19 mouse cellular contexts compared by ENCODE assay signal in the genomic region with DNA sequence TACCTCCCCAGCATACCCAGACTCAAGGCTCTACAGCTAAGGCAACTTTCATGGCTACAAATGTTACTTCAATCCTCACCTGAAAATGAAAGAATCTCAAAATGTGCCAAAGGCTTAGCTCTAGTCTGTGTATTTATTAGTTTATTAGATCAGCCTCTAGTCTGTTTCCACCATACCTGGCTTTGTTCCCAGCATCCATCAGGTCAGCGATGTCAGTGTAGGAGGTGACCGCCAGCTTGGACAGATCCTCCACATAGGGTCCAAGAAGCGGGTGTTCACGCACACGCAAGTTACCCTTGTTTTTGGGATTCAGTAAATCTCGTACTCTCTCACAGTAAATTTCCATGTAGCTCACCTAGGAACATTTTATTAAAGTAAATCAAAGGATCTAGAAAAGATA. TPM values are rescaled to one million over a fixed set of nuclear protein-coding genes. Genes with fewer than 3 reads are reported as not detected.
DNase-seq lines count a peak whose midpoint lies in the region; ATAC-seq and TF ChIP-seq lines count a peak whose summit lies in the region.
"Had no signal": no experiment of that assay in that cellular context is flagged by ENCODE, and none has a peak within 500 bp of the region (broad histone marks: within the 10 kb centered on the region; RNA-seq: fewer than 3 reads in every experiment).

No protein-coding gene starts in this region.

- H3K27ac ChIP-seq in CH12.LX (ENCODE audit: insufficient read depth, low read depth) = no peak overlapping the region
- H3K27ac ChIP-seq: embryonic facial prominence, embryonic 10.5 days; embryonic facial prominence, embryonic 12.5 days; forebrain, embryonic 13.5 days; forebrain, embryonic 15.5 days had no signal

- no peak for TF ChIP-seq RAD21 in CH12.LX (IDR thresholded peaks at IDR 0.05; ENCODE audit: low read depth, low read length)

- H3K9ac ChIP-seq in CH12.LX (ENCODE audit: insufficient read depth, low read depth) = no peak overlapping the region
- H3K9ac ChIP-seq: embryonic facial prominence, embryonic 12.5 days; forebrain, embryonic 13.5 days; forebrain, embryonic 15.5 days; forebrain, postnatal 0 days had no signal

- H3K9me3 ChIP-seq in CH12.LX (replicated peaks; ENCODE audit: low read length) = peaks cover 4% of the 10 kb centered on the region
- H3K9me3 ChIP-seq: embryonic facial prominence, embryonic 12.5 days; forebrain, embryonic 13.5 days; forebrain, embryonic 15.5 days; G1E had no signal

- peak; percentile 32 for DNase-seq in cerebellum, adult 8-10 months
- peak; percentile 52 for DNase-seq in cerebellum, adult 9-11 months
- no peak for DNase-seq in cerebellum, postnatal 4 days (ENCODE audit: low spot score in 2 of 2)
- no peak for DNase-seq in CH12.LX (ENCODE audit: extremely low read depth)
- DNase-seq in brain, adult 2 months (ENCODE audit: low read depth, low spot score) = peak; percentile 60
- DNase-seq in adrenal gland, postnatal 4 days (ENCODE audit: low spot score in 2 of 2) = no peak
- DNase-seq: adrenal gland, adult 8-10 months; adrenal gland, postnatal 14 days; adrenal gland, postnatal 36 days; cerebellum, adult 11 months; forebrain, postnatal 0 days had no signal

- H3K4me2 ChIP-seq in CH12.LX (ENCODE audit: insufficient read depth, low read depth, poor library complexity, severe bottlenecking) = no peak overlapping the region
- H3K4me2 ChIP-seq: embryonic facial prominence, embryonic 12.5 days; forebrain, embryonic 13.5 days; forebrain, embryonic 15.5 days had no signal

- H3K79me2 ChIP-seq in CH12.LX (replicated peaks; ENCODE audit: control insufficient read depth, extremely low read depth, insufficient read depth, poor library complexity, severe bottlenecking) = peaks cover 9% of the 10 kb centered on the region

- H3K4me1 ChIP-seq in CH12.LX (ENCODE audit: control insufficient read depth in 1 of 2, insufficient read depth in 2 of 2) = peaks cover 0 to 4% of the 10 kb centered on the region in 2 experiments; a peak in 2 of 4 replicates
- H3K4me1 ChIP-seq: embryonic facial prominence, embryonic 10.5 days; embryonic facial prominence, embryonic 12.5 days; forebrain, embryonic 13.5 days; forebrain, embryonic 15.5 days had no signal

- TF ChIP-seq EP300 in CH12.LX (IDR thresholded peaks at IDR 0.05; ENCODE audit: low read length) = no peak

- no peak overlapping the region for H3K4me3 ChIP-seq in CH12.LX (replicated peaks in 1 of 3; ENCODE audit: low read depth in 2 of 3, low read length in 2 of 3, poor library complexity in 1 of 3)
- H3K4me3 ChIP-seq: embryonic facial prominence, embryonic 10.5 days; embryonic facial prominence, embryonic 12.5 days; forebrain, embryonic 13.5 days; forebrain, embryonic 15.5 days had no signal

- H3K36me3 ChIP-seq in CH12.LX (replicated peaks in 1 of 2; ENCODE audit: control insufficient read depth in 1 of 2, insufficient read depth in 1 of 2, low read length in 1 of 2) = peaks cover 44 to 69% of the 10 kb centered on the region in 2 experiments

- ATAC-seq in cerebellum, adult (ENCODE audit: insufficient number of reproducible peaks, low FRiP score, low TSS enrichment) = no peak
- ATAC-seq: activated CD4-positive, CD25-positive, alpha-beta regulatory T cell, adult 4 months; forebrain, embryonic 13.5 days; forebrain, embryonic 15.5 days; forebrain, postnatal 0 days; Patski had no signal

- in situ Hi-C loops in CH12.LX (cut with MboI; ENCODE audit: low pct_ligation_motif_present, low pct_unique_long_range_greater_than_20kb, low sequenced_read_pairs) = no loop called here

- TF ChIP-seq POLR2A in CH12.LX (IDR thresholded peaks at IDR 0.05; ENCODE audit: low read depth, low read length) = no peak

- TF ChIP-seq CTCF in CH12.LX (conservative IDR thresholded peaks at IDR 0.05 in 1 of 2, IDR thresholded peaks at IDR 0.05 in 1 of 2; ENCODE audit: low read depth in 2 of 2, low read length in 2 of 2) = no peak

- no peaks in the 10 kb centered on the region for H3K27me3 ChIP-seq in CH12.LX (replicated peaks)
- H3K27me3 ChIP-seq: embryonic facial prominence, embryonic 12.5 days; forebrain, embryonic 13.5 days; forebrain, embryonic 15.5 days; Patski had no signal

- dilution Hi-C loops in CH12.LX (cut with MboI; ENCODE audit: extremely low pct_ligation_motif_present, extremely low pct_unique_long_range_greater_than_20kb, low sequenced_read_pairs) = no loop called here

TF ChIP-seq in CH12.LX, 34 proteins besides CTCF, POLR2A, EP300 and RAD21:
- TF ChIP-seq CHD1 (IDR thresholded peaks at IDR 0.05; ENCODE audit: low read depth, low read length) (no peak), ZMIZ1 (IDR thresholded peaks at IDR 0.05; ENCODE audit: low read depth, low read length) (0 out of 2 replicates have a peak, but pooled peaks have one; percentile 16)
TF ChIP-seq in CH12.LX: peak in this region for 1.

RNA-seq across cellular contexts. Expression of a gene that starts 37.0 kb away (rescaled TPM):
- total RNA-seq in CH12.LX (2012; rRNA removed) = 25.0 and 27.6 TPM in 2 replicates
- 10.0 and 11.2 TPM in 2 replicates for total RNA-seq in CH12.LX (2014; rRNA removed)
- polyA plus RNA-seq in CH12.LX (2012; ENCODE audit: insufficient read length, low read depth) = 15.0 and 17.0 TPM in 2 replicates
- 100 to 1,000 TPM; 118 to 124 TPM for total RNA-seq in adrenal gland, postnatal 4 days (2021)

Comparison
In these comparisons a context has a peak if more than half of its experiments do, and no peak if none do; other contexts are left out.
1. DNase-seq: peak in cerebellum, adult 8-10 months (single experiment), cerebellum, adult 9-11 months (single experiment) and brain, adult 2 months (single experiment); none in cerebellum, postnatal 4 days (0 of 2), CH12.LX (single experiment) and adrenal gland, postnatal 4 days (0 of 2).
2. RNA of a gene that starts 37.0 kb away (total RNA-seq): 118 to 124 TPM in adrenal gland, postnatal 4 days; 10.0 to 27.6 TPM in CH12.LX; every median in the first group is over 4 times any median in the second.